Mouse (Mus musculus) midbrain, embryonic 15.5 days (tissue): ENCODE measurements around the gene Emc8. TPM values are rescaled to one million over a fixed set of nuclear protein-coding genes. Genes with fewer than 3 reads are reported as not detected.

Experiments used
- ATAC-seq: fragments of 200-750 bp; cut with Nextera tagmentation; replicated peaks from 2 replicates; pipeline ENCODE4 v1.8.0; 2017; ENCODE audit warnings: moderate TSS enrichment
- H3K27ac ChIP-seq: fragments of 300-500 bp; sonication (generic); 2 replicates; pipeline ENCODE4 v1.5.1; 2015; ENCODE audit warnings: mild to moderate bottlenecking, inconsistent platforms
- H3K27me3 ChIP-seq: fragments of 300-500 bp; sonication (generic); replicated peaks from 2 replicates; pipeline ENCODE4 v1.6.1; 2015; ENCODE audit warnings: inconsistent platforms
- H3K36me3 ChIP-seq: fragments of 300-500 bp; sonication (generic); replicated peaks from 2 replicates; pipeline ENCODE4 v1.6.1; 2015; ENCODE audit warnings: inconsistent platforms
- H3K4me1 ChIP-seq: fragments of 300-500 bp; sonication (generic); 2 replicates; pipeline ENCODE4 v1.6.1; 2015; ENCODE audit warnings: inconsistent platforms
- H3K4me2 ChIP-seq: fragments of 300-500 bp; sonication (generic); 2 replicates; pipeline ENCODE4 v1.6.1; 2015; ENCODE audit warnings: inconsistent platforms, mild to moderate bottlenecking, moderate library complexity
- H3K4me3 ChIP-seq: fragments of 300-500 bp; sonication (generic); 2 replicates; pipeline ENCODE4 v1.5.1; 2015; ENCODE audit warnings: mild to moderate bottlenecking, inconsistent platforms
- H3K9ac ChIP-seq: fragments of 300-500 bp; sonication (generic); 2 replicates; pipeline ENCODE4 v1.6.1; 2015; ENCODE audit warnings: mild to moderate bottlenecking, inconsistent platforms
- H3K9me3 ChIP-seq: fragments of 300-500 bp; sonication (generic); 2 replicates; pipeline ENCODE4 v1.6.1; 2016; ENCODE audit warnings: inconsistent platforms
- WGBS: fragments of 180-500 bp; shearing (Covaris S2); methylation state at CpG from one replicate; pipeline ENCODE4 v1.1.7; 2015; ENCODE audit warnings: mixed read lengths; 5-methylcytosine and 5-hydroxymethylcytosine counted together
- polyA plus RNA-seq: library from polyadenylated mRNA; unstranded; fragments of >200 nt; fragmentation: Nextera tagmentation; extraction: Ambion mirVana; gene quantifications from 2 replicates; pipeline ENCODE4 v1.2.1, GENCODE M21; 2015

The Emc8 gene
- polyA plus RNA-seq, 1 experiment from 2014 or later, result 98.0 TPM

DNA sequence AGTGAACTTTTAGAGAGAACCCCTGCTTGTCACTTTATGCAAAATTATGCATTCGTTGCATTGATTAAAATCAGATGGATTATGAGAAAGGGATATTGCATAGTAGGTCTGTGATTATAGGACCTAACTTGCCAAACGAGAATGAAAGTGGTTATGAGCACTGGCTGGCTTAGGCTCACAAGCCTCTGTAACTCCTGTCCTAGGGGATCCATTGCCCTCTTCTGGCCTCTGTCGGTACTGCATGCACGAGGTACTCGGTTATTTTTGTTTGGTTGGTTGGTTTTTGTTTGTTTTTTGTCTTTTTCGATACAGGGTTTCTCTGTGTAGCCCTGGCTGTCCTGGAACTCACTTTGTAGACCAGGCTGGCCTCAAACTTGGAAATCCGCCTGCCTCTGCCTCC, 60.5 kb downstream of the Emc8 start:
- 13% methylated on average over 7 of the region's 7 CpGs for WGBS
- no peak for ATAC-seq
- Histone ChIP-seq H3K27ac (no peak overlapping the region), H3K4me2 (no peak overlapping the region), H3K4me3 (no peak overlapping the region), H3K9ac (no peak overlapping the region), H3K36me3 (no peaks in the 10 kb centered on the region), H3K9me3 (no peaks in the 10 kb centered on the region), H3K27me3 (no peaks in the 10 kb centered on the region), H3K4me1 (peaks cover 2% of the 10 kb centered on the region)

GRCm38 (mm10) chr8:120607460-120607859, 60.9 kb downstream of the Emc8 start:
- Histone ChIP-seq H3K9me3 (no peaks in the 10 kb centered on the region), H3K36me3 (no peaks in the 10 kb centered on the region), H3K27me3 (no peaks in the 10 kb centered on the region), H3K4me2 (no peak overlapping the region), H3K9ac (no peak overlapping the region), H3K27ac (no peak overlapping the region), H3K4me1 (peaks cover 6% of the 10 kb centered on the region), H3K4me3 (no peak overlapping the region)
- 78% methylated on average over 9 of the region's 9 CpGs for WGBS
- ATAC-seq, result no peak

Other genes with a start within 250 kb of the Emc8 start
- gene Gins2, start 79.3 kb downstream of the Emc8 start, polyA plus RNA-seq, result 15.3 and 16.5 TPM in 2 replicates
- 18.1 and 20.1 TPM in 2 replicates for gene 1190005I06Rik, start 20.9 kb downstream of the Emc8 start, polyA plus RNA-seq
- gene Gm27021, start 494 bp downstream of the Emc8 start, polyA plus RNA-seq, result 6.6 and 6.8 TPM in 2 replicates
- 1,028 and 1,049 TPM in 2 replicates for gene Cox4i1, start 351 bp downstream of the Emc8 start, polyA plus RNA-seq
- 3.7 and 4.0 TPM in 2 replicates for gene Irf8, start 67.8 kb upstream of the Emc8 start, polyA plus RNA-seq